Mouse (Mus musculus): ENCODE results near the gene Pycr2. TPM values are rescaled to one million over a fixed set of nuclear protein-coding genes. Genes with fewer than 3 reads are reported as not detected.
A peak's percentile ranks its signal among the peaks of the same experiment; 100 is the strongest.

Gene Pycr2
- 94.0 and 98.4 TPM in 2 replicates for polyA plus RNA-seq (2016; fragmentation: Nextera tagmentation; extraction: Ambion mirVana)

DNA sequence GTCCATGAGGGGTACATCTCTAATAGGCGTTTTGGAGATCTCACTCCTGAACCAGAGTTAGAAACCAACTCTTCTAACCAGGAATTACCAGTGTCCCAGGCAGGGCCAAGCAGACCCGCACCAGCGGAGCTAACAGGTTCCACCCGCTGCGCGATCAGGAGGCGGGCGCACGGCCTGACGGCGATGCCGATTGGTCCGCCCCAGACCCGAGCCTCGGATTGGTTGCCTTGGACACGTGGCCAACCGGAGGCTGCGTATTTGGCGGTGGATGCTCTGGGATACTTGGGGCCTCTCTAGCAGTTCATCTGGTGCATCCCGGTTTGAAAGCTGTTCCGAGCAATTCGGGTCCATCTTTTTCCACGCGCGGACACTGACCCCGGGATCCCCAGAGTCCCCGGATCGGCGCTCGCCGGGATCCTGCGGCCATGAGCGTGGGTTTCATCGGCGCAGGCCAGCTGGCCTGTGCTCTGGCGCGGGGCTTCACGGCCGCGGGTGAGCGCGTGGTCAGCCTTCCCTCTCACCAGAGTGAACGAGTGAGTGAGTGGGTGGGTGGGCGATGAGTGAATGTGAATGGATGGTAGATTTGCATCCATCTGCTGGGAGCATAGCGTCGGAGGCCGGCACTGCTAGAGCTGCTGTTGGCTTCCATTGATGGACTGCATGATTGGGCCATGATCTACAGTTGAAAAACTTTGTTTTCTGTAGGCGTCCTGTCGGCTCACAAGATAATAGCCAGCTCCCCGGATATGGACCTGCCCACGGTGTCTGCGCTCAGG, at the start of gene Pycr2:
Pycr2 (plus strand) TSS at position 255 of the 776 bp plus-strand sequence.
- ATAC-seq (ENCODE audit: low FRiP score, low read depth), result peak; percentile 99
- WGBS, result under 1% methylated on average over 52 of the region's 52 CpGs
- Histone ChIP-seq H3K36me3 (peaks cover 25% of the 10 kb centered on the region), H3K9me3 (no peaks in the 10 kb centered on the region), H3K27me3 (0 out of 2 replicates have a peak, but pooled peaks cover 3% of the 10 kb centered on the region), H3K4me3 (peak within 1 kb of the TSS; percentile 93), H3K9ac (replicated peaks) (peak within 1 kb of the TSS; percentile 94), H3K4me1 (peaks cover 26% of the 10 kb centered on the region), H3K27ac (replicated peaks) (peak within 1 kb of the TSS; percentile 86), H3K4me2 (replicated peaks) (peak within 1 kb of the TSS; percentile 89)

DNA sequence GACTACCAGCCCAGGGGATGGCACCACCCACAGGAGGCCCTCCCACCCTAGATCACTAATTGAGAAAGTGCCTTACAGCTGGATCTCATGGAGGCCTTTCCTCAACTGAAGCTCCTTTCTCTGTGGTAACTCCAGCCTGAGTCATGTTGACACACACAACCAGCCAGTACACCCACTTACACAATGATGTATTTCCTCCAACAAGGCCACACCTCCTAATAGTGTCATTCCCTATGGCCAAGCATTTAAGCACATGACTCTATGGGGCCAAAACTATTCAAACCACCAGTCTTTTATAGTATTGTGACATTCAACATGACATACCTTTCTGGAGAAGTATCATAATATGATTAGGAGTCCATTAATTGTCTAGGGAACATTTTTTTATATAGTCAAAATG, 45.3 kb upstream of the Pycr2 start:
- no peak overlapping the region for H3K4me3 ChIP-seq
- no peak overlapping the region for H3K4me2 ChIP-seq (replicated peaks)
- H3K36me3 ChIP-seq, result peaks cover 68% of the 10 kb centered on the region
- H3K27ac ChIP-seq (replicated peaks), result no peak overlapping the region
- H3K9ac ChIP-seq (replicated peaks), result no peak overlapping the region
- H3K9me3 ChIP-seq, result no peaks in the 10 kb centered on the region
- no peaks in the 10 kb centered on the region for H3K4me1 ChIP-seq
- no peaks in the 10 kb centered on the region for H3K27me3 ChIP-seq
- no peak for ATAC-seq (ENCODE audit: low FRiP score, low read depth)

- Histone ChIP-seq H3K4me1 (no peaks in the 10 kb centered on the region), H3K9me3 (no peaks in the 10 kb centered on the region), H3K27me3 (no peaks in the 10 kb centered on the region), H3K36me3 (peaks cover 79% of the 10 kb centered on the region), H3K27ac (replicated peaks) (no peak overlapping the region), H3K4me2 (replicated peaks) (no peak overlapping the region), H3K4me3 (no peak overlapping the region), H3K9ac (replicated peaks) (no peak overlapping the region)
- ATAC-seq (ENCODE audit: low FRiP score, low read depth), result no peak
- WGBS, result 89% methylated on average over 6 of the region's 6 CpGs
Measured at GRCm38 (mm10) chr1:180860030-180860429, 44.1 kb upstream of the Pycr2 start.

DNA sequence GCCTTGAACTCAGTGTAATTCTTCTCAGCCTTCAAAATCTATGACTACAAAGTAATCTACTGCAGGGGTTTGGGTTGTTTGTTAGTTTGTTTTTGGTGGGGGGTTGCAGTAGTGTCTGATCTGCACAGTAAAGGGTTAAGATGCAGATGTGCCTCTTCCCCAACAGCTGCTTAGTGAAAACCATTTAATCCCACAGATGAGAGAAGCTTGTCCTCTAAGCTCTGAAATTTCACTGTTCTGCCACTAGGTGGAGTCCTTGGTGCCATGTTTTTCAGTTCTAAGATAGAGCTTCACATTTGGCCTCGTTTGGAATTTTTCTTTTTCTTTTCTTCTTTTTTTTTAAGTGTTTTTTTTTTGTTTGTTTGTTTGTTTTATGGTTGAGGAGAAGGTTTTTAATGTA, 40.5 kb upstream of the Pycr2 start:
- H3K36me3 ChIP-seq, result peaks cover 85% of the 10 kb centered on the region

GRCm38 (mm10) chr1:180866001-180866400, 38.1 kb upstream of the Pycr2 start:
- peaks cover 68% of the 10 kb centered on the region for H3K36me3 ChIP-seq
- H3K9me3 ChIP-seq, result no peaks in the 10 kb centered on the region
- no peak overlapping the region for H3K9ac ChIP-seq (replicated peaks)
- 97% methylated on average over 7 of the region's 7 CpGs for WGBS
- no peak overlapping the region for H3K4me3 ChIP-seq
- no peaks in the 10 kb centered on the region for H3K27me3 ChIP-seq
- no peak for ATAC-seq (ENCODE audit: low FRiP score, low read depth)
- H3K4me1 ChIP-seq, result no peaks in the 10 kb centered on the region
- H3K27ac ChIP-seq (replicated peaks), result no peak overlapping the region
- H3K4me2 ChIP-seq (replicated peaks), result no peak overlapping the region

More for the DNA sequence above, 40.5 kb upstream of the Pycr2 start:
- Histone ChIP-seq H3K4me1 (no peaks in the 10 kb centered on the region), H3K4me3 (no peak overlapping the region), H3K9me3 (no peaks in the 10 kb centered on the region), H3K4me2 (replicated peaks) (no peak overlapping the region), H3K27me3 (no peaks in the 10 kb centered on the region), H3K9ac (replicated peaks) (no peak overlapping the region), H3K27ac (replicated peaks) (no peak overlapping the region)
- WGBS, result 55% methylated on average over 1 of the region's 1 CpGs
- ATAC-seq (ENCODE audit: low FRiP score, low read depth), result no peak

DNA sequence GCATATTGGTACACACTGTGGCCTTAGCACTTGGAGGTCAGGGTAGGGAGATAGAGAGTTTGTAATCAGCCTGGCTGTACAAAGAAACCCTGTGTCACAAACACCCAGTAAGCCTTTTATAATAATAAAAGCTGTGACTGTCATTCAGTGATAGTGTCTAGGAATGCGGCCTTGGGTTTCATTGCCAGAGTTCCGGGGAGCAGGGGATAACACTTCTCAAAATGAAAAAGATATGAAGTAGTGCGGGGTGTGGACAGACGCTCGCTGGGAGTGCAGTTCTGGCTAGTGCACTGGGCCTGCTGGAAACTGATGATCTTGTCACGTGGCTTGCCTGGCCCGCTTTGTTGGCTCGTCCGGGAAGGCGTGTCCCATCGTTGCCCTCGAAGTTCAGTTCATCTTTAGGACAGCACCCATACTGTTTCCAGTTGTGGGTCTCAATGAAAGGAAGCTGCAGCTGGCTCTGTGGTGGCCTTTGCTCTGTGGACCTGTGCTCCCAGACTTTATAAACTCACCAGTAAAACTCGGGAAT, 33.9 kb upstream of the Pycr2 start:
- no peaks in the 10 kb centered on the region for H3K9me3 ChIP-seq
- no peak overlapping the region for H3K4me3 ChIP-seq
- no peak overlapping the region for H3K27ac ChIP-seq (replicated peaks)
- H3K36me3 ChIP-seq, result peaks cover 33% of the 10 kb centered on the region
- WGBS, result 76% methylated on average over 13 of the region's 13 CpGs
- H3K4me2 ChIP-seq (replicated peaks), result no peak overlapping the region
- no peak for ATAC-seq (ENCODE audit: low FRiP score, low read depth)
- H3K9ac ChIP-seq (replicated peaks), result no peak overlapping the region
- H3K4me1 ChIP-seq, result no peaks in the 10 kb centered on the region
- no peaks in the 10 kb centered on the region for H3K27me3 ChIP-seq

- H3K9me3 ChIP-seq, result no peaks in the 10 kb centered on the region
- no peak overlapping the region for H3K4me2 ChIP-seq (replicated peaks)
- ATAC-seq (ENCODE audit: low FRiP score, low read depth), result peak; percentile 44; the same call in 1 of the 2 replicates
- H3K27ac ChIP-seq (replicated peaks), result no peak overlapping the region
- H3K36me3 ChIP-seq, result no peaks in the 10 kb centered on the region
- no peak overlapping the region for H3K4me3 ChIP-seq
- WGBS, result 20% methylated on average over 9 of the region's 9 CpGs
- no peaks in the 10 kb centered on the region for H3K4me1 ChIP-seq
- no peak overlapping the region for H3K9ac ChIP-seq (replicated peaks)
- H3K27me3 ChIP-seq, result no peaks in the 10 kb centered on the region
Measured at GRCm38 (mm10) chr1:180873861-180874484, 30.1 kb upstream of the Pycr2 start.

GRCm38 (mm10) chr1:180874615-180875014, 29.5 kb upstream of the Pycr2 start:
- Histone ChIP-seq H3K27ac (replicated peaks) (no peak overlapping the region), H3K4me2 (replicated peaks) (no peak overlapping the region), H3K4me3 (no peak overlapping the region), H3K9ac (replicated peaks) (no peak overlapping the region), H3K36me3 (no peaks in the 10 kb centered on the region), H3K9me3 (no peaks in the 10 kb centered on the region), H3K4me1 (no peaks in the 10 kb centered on the region), H3K27me3 (no peaks in the 10 kb centered on the region)
- WGBS, result 84% methylated on average over 2 of the region's 2 CpGs
- no peak for ATAC-seq (ENCODE audit: low FRiP score, low read depth)

- Histone ChIP-seq H3K27ac (replicated peaks) (no peak overlapping the region), H3K27me3 (no peaks in the 10 kb centered on the region), H3K4me1 (no peaks in the 10 kb centered on the region), H3K9ac (replicated peaks) (no peak overlapping the region), H3K9me3 (no peaks in the 10 kb centered on the region), H3K4me3 (no peak overlapping the region), H3K4me2 (replicated peaks) (no peak overlapping the region), H3K36me3 (no peaks in the 10 kb centered on the region)
- 88% methylated on average over 9 of the region's 9 CpGs for WGBS
- no peak for ATAC-seq (ENCODE audit: low FRiP score, low read depth)
Measured at GRCm38 (mm10) chr1:180875126-180875525, 29.0 kb upstream of the Pycr2 start.

GRCm38 (mm10) chr1:180877466-180877865, 26.6 kb upstream of the Pycr2 start:
- 73% methylated on average over 4 of the region's 4 CpGs for WGBS
- no peak for ATAC-seq (ENCODE audit: low FRiP score, low read depth)
- no peaks in the 10 kb centered on the region for H3K36me3 ChIP-seq
- H3K4me3 ChIP-seq, result no peak overlapping the region
- no peak overlapping the region for H3K9ac ChIP-seq (replicated peaks)
- no peaks in the 10 kb centered on the region for H3K4me1 ChIP-seq
- H3K27me3 ChIP-seq, result no peaks in the 10 kb centered on the region
- no peak overlapping the region for H3K27ac ChIP-seq (replicated peaks)
- H3K9me3 ChIP-seq, result no peaks in the 10 kb centered on the region
- H3K4me2 ChIP-seq (replicated peaks), result no peak overlapping the region

- Histone ChIP-seq H3K4me3 (no peak overlapping the region), H3K27ac (replicated peaks) (no peak overlapping the region), H3K36me3 (no peaks in the 10 kb centered on the region), H3K4me2 (replicated peaks) (no peak overlapping the region), H3K9me3 (no peaks in the 10 kb centered on the region), H3K9ac (replicated peaks) (no peak overlapping the region), H3K4me1 (no peaks in the 10 kb centered on the region), H3K27me3 (0 out of 2 replicates have a peak, but pooled peaks cover under 1% of the 10 kb centered on the region)
- ATAC-seq (ENCODE audit: low FRiP score, low read depth), result no peak
- WGBS, result 83% methylated on average over 3 of the region's 3 CpGs
Measured at GRCm38 (mm10) chr1:180881768-180882167, 22.3 kb upstream of the Pycr2 start.

GRCm38 (mm10) chr1:180883731-180884130, 20.4 kb upstream of the Pycr2 start:
- no peaks in the 10 kb centered on the region for H3K36me3 ChIP-seq
- WGBS, result 52% methylated on average over 7 of the region's 7 CpGs
- no peak for ATAC-seq (ENCODE audit: low FRiP score, low read depth)

More at GRCm38 (mm10) chr1:180883731-180884130, 20.4 kb upstream of the Pycr2 start:
- Histone ChIP-seq H3K4me3 (no peak overlapping the region), H3K4me2 (replicated peaks) (no peak overlapping the region), H3K9ac (replicated peaks) (0 out of 2 replicates have a peak overlapping the region, but pooled peaks have one; percentile 20), H3K4me1 (peaks cover 7% of the 10 kb centered on the region), H3K27me3 (peaks cover 9% of the 10 kb centered on the region), H3K9me3 (no peaks in the 10 kb centered on the region), H3K27ac (replicated peaks) (0 out of 2 replicates have a peak overlapping the region, but pooled peaks have one; percentile 20)
